Mouse (Mus musculus) retina, adult 2 months (tissue): ENCODE data around the gene Sun5.

Source experiments
- DNase-seq: peaks from one replicate; pipeline ENCODE4 v3.0.0-alpha.2; 2012; ENCODE audit warnings: low read depth, low spot score

Sun5 gene

GRCm38 (mm10) chr2:153809921-153810320 is 61.0 kb downstream of the Sun5 start:
- DNase-seq, result no peak

DNA sequence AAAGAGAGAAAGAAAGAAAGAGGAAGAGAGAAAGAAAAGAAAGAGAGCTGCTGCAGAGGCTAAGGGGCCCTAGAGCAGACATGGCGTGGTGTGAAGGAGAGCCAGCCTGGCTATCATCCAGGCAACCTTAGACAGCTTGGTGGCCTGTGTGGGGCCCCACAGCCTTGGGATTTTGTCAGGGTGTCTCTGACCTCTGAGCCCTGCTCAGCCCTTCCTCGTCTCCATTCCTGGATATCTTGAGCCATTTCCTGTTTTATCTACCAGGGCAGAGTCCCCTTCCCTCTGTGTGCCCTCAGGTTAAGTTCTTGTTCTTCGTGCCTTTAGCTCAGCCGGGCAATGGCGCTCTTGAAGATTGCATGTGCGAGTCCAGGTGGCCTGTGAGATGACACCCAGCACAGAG is 62.0 kb downstream of the Sun5 start:
- DNase-seq, result no peak

DNA sequence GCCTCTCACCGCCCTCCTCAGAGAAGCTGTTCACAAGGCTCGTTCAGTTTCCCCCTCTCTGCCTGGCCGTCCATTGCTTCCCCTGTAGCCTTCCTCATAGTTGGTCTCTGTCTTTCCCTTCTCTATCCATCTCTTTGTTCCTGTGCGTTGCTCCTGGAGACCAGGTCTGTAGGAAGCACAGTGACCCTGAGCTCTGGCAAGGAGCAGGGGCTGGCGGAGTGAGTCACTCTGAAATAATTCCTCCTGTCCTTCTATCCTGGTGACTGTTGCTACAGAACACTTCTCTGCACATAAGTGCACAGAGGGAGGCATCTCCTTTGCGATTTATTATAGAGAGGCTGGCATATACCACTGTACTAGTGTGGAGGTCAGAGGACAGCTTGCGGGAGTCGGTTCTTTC is 62.7 kb downstream of the Sun5 start:
- DNase-seq, result no peak

GRCm38 (mm10) chr2:153807464-153807863 is 63.4 kb downstream of the Sun5 start:
- DNase-seq, result peak; percentile 39
